Mouse (Mus musculus): ENCODE results near the gene Unc13a. TPM values are rescaled to one million over a fixed set of nuclear protein-coding genes. Genes with fewer than 3 reads are reported as not detected.

The Unc13a gene
- polyA plus RNA-seq, 1 experiment from 2014 or later: 20.6 TPM

DNA sequence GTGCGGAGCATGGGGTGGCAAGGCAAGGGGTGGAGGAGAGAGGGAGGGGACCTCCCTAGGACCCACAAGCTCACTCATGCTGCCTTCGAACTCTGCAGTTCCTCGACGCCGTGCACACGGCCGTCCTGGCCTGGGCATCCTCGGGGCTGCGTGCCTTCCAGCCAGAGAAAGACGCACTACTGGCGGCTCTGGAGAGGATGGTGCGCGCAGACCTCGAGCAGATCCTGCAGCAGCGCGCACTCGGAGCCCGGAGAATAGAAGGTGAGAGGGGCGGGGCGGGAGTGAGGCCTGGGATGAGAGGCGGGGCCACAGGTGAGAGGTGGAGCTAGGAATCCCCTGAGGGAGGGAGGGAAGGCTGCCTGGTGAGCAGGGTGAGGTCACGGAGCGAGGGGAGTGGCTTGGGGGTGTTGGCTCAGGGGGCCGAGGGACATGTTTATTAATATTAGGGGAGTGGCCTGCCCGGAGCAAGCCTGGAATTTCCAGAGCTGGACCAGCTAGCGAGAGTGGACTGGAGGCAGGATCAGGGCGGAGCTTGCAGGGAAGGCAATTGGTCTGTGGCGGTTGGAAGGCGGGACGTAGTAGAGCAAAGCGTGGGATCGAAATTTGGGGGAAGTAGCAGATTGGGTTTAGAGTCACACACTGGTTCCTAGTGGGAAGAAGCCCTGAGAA, 68.8 kb downstream of the Unc13a start:
- Histone ChIP-seq H3K27ac (ENCODE audit: low read depth, low read length) (peak overlapping the region; percentile 28; the same call in 1 of the 2 replicates), H3K9me3 (ENCODE audit: control insufficient read depth, low read length) (no peaks in the 10 kb centered on the region), H3K4me2 (ENCODE audit: low read depth, low read length) (peak overlapping the region; percentile 45), H3K36me3 (ENCODE audit: control insufficient read depth, insufficient read depth, low read length) (no peaks in the 10 kb centered on the region), H3K9ac (replicated peaks; ENCODE audit: low read depth, low read length) (peak overlapping the region; percentile 42), H3K4me3 (ENCODE audit: low read depth, low read length) (peak overlapping the region; percentile 29), H3K4me1 (ENCODE audit: control insufficient read depth, insufficient read depth, low read length) (peaks cover 7% of the 10 kb centered on the region; the same call in 1 of the 2 replicates), H3K27me3 (ENCODE audit: control insufficient read depth, insufficient read depth, low read length) (peaks cover 18% of the 10 kb centered on the region; the same call in 1 of the 2 replicates)
- peak; percentile 63 for ATAC-seq (ENCODE audit: low read depth)
- 2% methylated on average over 32 of the region's 32 CpGs for WGBS

DNA sequence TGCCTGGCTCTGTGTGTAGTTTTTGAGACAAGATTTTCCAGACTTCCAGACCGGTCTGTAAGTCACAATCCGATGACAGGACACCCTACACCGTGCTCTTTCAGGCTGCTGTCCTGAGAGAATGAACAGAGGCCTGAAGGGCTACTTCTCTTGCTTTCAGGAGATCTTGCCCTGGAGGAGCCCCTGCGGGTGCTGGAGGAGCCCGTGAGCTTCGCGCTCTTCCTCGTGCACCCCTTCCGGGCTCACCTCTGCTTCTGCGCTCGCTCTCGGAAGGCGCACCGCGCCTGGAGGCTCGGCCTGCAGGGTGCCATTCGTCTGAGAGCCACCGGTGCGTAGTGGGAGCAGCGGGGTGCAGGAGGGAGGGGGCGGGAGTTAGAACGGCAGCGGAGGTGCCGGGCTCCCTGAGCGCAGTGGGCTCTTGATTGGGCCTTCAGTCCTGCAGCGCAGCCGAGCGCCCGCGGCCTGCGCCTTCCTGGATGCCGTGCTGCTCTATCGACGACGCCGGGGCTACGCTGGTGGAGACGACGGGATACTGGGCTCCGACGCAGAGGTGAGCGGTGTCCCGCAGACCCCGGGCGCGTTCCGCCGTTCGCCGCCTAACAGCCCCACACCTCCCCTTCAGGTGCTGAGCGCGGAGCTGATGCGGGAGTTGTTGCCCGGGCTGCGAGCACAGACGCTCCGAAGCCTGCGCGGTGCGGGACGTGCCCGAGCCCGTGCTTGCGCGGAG, 69.5 kb downstream of the Unc13a start:
- Histone ChIP-seq H3K4me2 (ENCODE audit: low read depth, low read length) (peak overlapping the region; percentile 45), H3K36me3 (ENCODE audit: control insufficient read depth, insufficient read depth, low read length) (no peaks in the 10 kb centered on the region), H3K4me1 (ENCODE audit: control insufficient read depth, insufficient read depth, low read length) (peaks cover 7% of the 10 kb centered on the region; the same call in 1 of the 2 replicates), H3K4me3 (ENCODE audit: low read depth, low read length) (peak overlapping the region; percentile 29), H3K9ac (replicated peaks; ENCODE audit: low read depth, low read length) (peak overlapping the region; percentile 42), H3K27ac (ENCODE audit: low read depth, low read length) (peak overlapping the region; percentile 28; the same call in 1 of the 2 replicates), H3K9me3 (ENCODE audit: control insufficient read depth, low read length) (no peaks in the 10 kb centered on the region), H3K27me3 (ENCODE audit: control insufficient read depth, insufficient read depth, low read length) (peaks cover 18% of the 10 kb centered on the region; the same call in 1 of the 2 replicates)
- WGBS: 2% methylated on average over 64 of the region's 65 CpGs
- peak; percentile 41 for ATAC-seq (ENCODE audit: low read depth)

DNA sequence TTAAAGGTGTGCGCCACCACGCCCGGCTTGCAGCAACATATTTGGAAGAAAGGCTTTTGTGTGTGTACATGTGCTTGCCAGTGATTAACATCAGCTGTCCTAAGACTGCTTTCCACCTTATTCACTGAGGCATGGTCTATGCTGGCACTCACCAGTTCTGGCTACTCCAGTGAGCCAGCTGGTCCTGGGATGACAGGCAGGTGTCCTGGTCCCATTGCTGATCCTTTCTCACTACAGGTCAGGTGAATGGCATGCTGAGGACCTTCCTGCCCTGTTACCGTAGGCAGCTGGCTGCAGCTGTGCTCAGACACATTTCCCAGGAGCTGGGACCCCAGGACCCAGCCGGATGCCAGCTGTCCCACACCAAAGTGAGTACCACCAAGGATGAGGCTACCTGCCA, 72.7 kb downstream of the Unc13a start:
- Histone ChIP-seq H3K4me2 (ENCODE audit: low read depth, low read length) (no peak overlapping the region), H3K4me1 (ENCODE audit: control insufficient read depth, insufficient read depth, low read length) (peaks cover 11% of the 10 kb centered on the region; the same call in 1 of the 2 replicates), H3K27ac (ENCODE audit: low read depth, low read length) (no peak overlapping the region), H3K36me3 (ENCODE audit: control insufficient read depth, insufficient read depth, low read length) (no peaks in the 10 kb centered on the region), H3K9me3 (ENCODE audit: control insufficient read depth, low read length) (no peaks in the 10 kb centered on the region), H3K4me3 (ENCODE audit: low read depth, low read length) (no peak overlapping the region), H3K9ac (replicated peaks; ENCODE audit: low read depth, low read length) (no peak overlapping the region), H3K27me3 (ENCODE audit: control insufficient read depth, insufficient read depth, low read length) (peaks cover 16% of the 10 kb centered on the region; the same call in 1 of the 2 replicates)
- 95% methylated on average over 5 of the region's 5 CpGs for WGBS
- no peak for ATAC-seq (ENCODE audit: low read depth)

DNA sequence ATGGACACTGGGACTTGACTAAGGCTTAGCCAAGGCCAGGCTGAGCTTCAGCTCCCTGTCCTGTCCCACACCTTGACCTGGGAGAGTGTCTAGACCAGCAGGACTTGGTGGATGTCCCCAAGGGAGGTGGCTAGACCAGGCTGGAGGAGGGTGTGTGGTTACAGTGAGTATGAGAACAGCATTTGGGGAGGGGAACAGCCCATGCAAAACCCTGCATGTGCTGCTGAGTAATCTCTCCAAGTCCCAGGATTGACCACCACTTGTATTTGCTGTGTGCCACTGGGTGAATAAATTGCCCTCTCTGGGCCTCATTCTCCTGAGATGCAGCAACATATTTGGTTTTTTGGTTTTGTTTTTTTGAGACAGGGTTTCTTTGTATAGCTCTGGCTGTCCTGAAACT, 73.2 kb downstream of the Unc13a start:
- Histone ChIP-seq H3K9ac (replicated peaks; ENCODE audit: low read depth, low read length) (no peak overlapping the region), H3K4me1 (ENCODE audit: control insufficient read depth, insufficient read depth, low read length) (peaks cover 11% of the 10 kb centered on the region; the same call in 1 of the 2 replicates)
- no peak for ATAC-seq (ENCODE audit: low read depth)

DNA sequence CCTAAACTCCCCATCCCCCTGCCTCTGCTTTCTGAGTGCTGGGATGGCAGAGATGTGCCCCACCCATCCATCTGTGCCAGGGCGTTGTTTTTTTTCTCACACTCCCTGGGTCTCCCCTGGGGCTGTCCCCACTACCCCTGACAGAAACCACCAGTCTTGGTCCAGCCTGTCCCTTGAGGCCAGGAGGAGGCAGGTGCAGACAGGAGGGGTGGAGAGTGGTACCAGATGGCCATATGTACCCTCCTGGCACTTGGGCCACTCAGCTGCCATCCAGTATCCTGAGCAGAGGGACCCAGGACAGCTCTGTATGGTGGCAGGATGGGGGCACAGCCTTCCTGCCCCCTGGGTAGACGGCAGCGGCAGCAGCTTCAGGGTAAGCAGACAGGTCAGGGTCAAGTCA, 74.1 kb downstream of the Unc13a start, which contains the start of gene Fam129c:
Fam129c (plus strand) TSS at position 198 of the 400 bp plus-strand sequence.
- no peak within 1 kb of the TSS for H3K27ac ChIP-seq (ENCODE audit: low read depth, low read length)
- no peak within 1 kb of the TSS for H3K9ac ChIP-seq (replicated peaks; ENCODE audit: low read depth, low read length)
- H3K4me1 ChIP-seq (ENCODE audit: control insufficient read depth, insufficient read depth, low read length): peaks cover 15% of the 10 kb centered on the region
- no peak within 1 kb of the TSS for H3K4me3 ChIP-seq (ENCODE audit: low read depth, low read length)
- no peaks in the 10 kb centered on the region for H3K9me3 ChIP-seq (ENCODE audit: control insufficient read depth, low read length)
- H3K36me3 ChIP-seq (ENCODE audit: control insufficient read depth, insufficient read depth, low read length): no peaks in the 10 kb centered on the region
- H3K27me3 ChIP-seq (ENCODE audit: control insufficient read depth, insufficient read depth, low read length): 0 out of 2 replicates have a peak, but pooled peaks cover 9% of the 10 kb centered on the region
- 71% methylated on average over 3 of the region's 3 CpGs for WGBS
- H3K4me2 ChIP-seq (ENCODE audit: low read depth, low read length): no peak within 1 kb of the TSS
- ATAC-seq (ENCODE audit: low read depth): no peak

More for the DNA sequence above, 73.2 kb downstream of the Unc13a start:
- Histone ChIP-seq H3K9me3 (ENCODE audit: control insufficient read depth, low read length) (no peaks in the 10 kb centered on the region), H3K27ac (ENCODE audit: low read depth, low read length) (no peak overlapping the region), H3K27me3 (ENCODE audit: control insufficient read depth, insufficient read depth, low read length) (0 out of 2 replicates have a peak, but pooled peaks cover 11% of the 10 kb centered on the region), H3K36me3 (ENCODE audit: control insufficient read depth, insufficient read depth, low read length) (no peaks in the 10 kb centered on the region), H3K4me2 (ENCODE audit: low read depth, low read length) (no peak overlapping the region), H3K4me3 (ENCODE audit: low read depth, low read length) (no peak overlapping the region)

DNA sequence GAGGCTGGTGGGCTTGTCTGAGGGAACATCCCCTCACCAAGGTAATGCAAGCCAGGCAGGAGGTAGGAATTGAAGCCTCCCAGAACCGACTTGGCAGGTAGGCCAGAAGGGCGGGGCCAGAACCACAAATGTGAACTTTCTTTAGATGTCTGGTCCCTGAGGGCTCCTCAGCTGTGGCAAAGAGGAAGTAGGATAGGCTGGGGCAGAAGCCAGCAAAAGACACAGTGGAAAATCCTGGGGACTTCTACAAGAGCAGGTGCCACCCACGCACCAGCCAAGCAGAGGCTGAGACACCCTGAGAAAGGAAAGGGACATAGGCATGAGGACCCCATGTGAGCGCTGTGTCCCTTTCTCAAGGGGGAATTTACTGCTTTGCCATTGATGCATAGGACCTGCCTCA, 74.8 kb downstream of the Unc13a start:
- WGBS: 89% methylated on average over 4 of the region's 4 CpGs
- no peak for ATAC-seq (ENCODE audit: low read depth)
- Histone ChIP-seq H3K9me3 (ENCODE audit: control insufficient read depth, low read length) (no peaks in the 10 kb centered on the region), H3K9ac (replicated peaks; ENCODE audit: low read depth, low read length) (no peak overlapping the region), H3K27ac (ENCODE audit: low read depth, low read length) (no peak overlapping the region), H3K36me3 (ENCODE audit: control insufficient read depth, insufficient read depth, low read length) (no peaks in the 10 kb centered on the region), H3K4me1 (ENCODE audit: control insufficient read depth, insufficient read depth, low read length) (peaks cover 11% of the 10 kb centered on the region), H3K27me3 (ENCODE audit: control insufficient read depth, insufficient read depth, low read length) (0 out of 2 replicates have a peak, but pooled peaks cover 7% of the 10 kb centered on the region), H3K4me3 (ENCODE audit: low read depth, low read length) (no peak overlapping the region), H3K4me2 (ENCODE audit: low read depth, low read length) (no peak overlapping the region)

DNA sequence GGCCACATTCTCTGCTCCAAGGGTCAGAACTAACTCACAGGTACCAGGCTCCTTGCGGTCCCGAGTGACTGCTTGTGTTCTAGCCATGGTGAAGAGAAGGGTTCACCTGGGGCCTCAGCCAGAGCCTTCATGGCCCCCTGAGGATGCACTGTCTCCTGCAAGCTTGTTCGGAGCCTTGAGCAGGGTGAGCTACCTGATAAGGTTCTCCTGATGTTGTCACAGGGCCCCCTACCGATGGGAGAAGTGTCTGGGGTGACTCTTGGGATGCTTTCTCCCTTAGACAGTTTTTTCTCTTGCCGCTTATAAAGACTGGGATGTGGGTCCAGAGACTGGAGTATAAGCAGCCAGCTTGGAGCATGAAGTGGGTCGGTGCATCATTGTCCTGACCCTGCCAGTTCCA, 75.2 kb downstream of the Unc13a start:
- 0 out of 2 replicates have a peak, but pooled peaks cover 6% of the 10 kb centered on the region for H3K27me3 ChIP-seq (ENCODE audit: control insufficient read depth, insufficient read depth, low read length)
- no peak overlapping the region for H3K9ac ChIP-seq (replicated peaks; ENCODE audit: low read depth, low read length)
- WGBS: 55% methylated on average over 6 of the region's 6 CpGs
- no peak overlapping the region for H3K4me2 ChIP-seq (ENCODE audit: low read depth, low read length)
- no peak overlapping the region for H3K4me3 ChIP-seq (ENCODE audit: low read depth, low read length)
- no peak for ATAC-seq (ENCODE audit: low read depth)
- peaks cover 11% of the 10 kb centered on the region for H3K4me1 ChIP-seq (ENCODE audit: control insufficient read depth, insufficient read depth, low read length)
- H3K27ac ChIP-seq (ENCODE audit: low read depth, low read length): no peak overlapping the region
- H3K36me3 ChIP-seq (ENCODE audit: control insufficient read depth, insufficient read depth, low read length): no peaks in the 10 kb centered on the region
- no peaks in the 10 kb centered on the region for H3K9me3 ChIP-seq (ENCODE audit: control insufficient read depth, low read length)

DNA sequence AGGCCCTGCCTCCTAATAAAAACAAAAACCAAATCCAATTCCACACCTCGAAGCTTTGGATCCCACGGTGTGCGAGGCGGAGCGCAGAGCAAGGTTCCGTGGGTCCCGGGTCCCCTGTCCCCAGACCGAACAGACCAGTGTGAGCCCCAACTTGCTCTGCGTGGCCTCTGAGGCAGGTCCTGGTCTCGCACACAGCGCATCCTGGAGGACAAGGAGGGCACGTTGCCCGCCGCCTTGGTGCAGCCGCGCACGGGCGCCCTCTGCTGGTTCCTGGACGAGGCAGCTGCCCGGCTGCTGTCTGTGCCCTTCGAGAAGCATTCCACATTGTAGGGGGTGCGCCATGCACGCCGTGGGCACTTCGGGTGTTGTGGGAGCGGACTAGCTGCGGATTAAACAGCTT, 75.7 kb downstream of the Unc13a start:
- H3K4me2 ChIP-seq (ENCODE audit: low read depth, low read length): no peak overlapping the region
- no peak overlapping the region for H3K9ac ChIP-seq (replicated peaks; ENCODE audit: low read depth, low read length)
- H3K4me1 ChIP-seq (ENCODE audit: control insufficient read depth, insufficient read depth, low read length): peaks cover 16% of the 10 kb centered on the region
- no peak overlapping the region for H3K27ac ChIP-seq (ENCODE audit: low read depth, low read length)
- ATAC-seq (ENCODE audit: low read depth): peak; percentile 18; the same call in 1 of the 2 replicates
- H3K4me3 ChIP-seq (ENCODE audit: low read depth, low read length): no peak overlapping the region
- 0 out of 2 replicates have a peak, but pooled peaks cover 5% of the 10 kb centered on the region for H3K27me3 ChIP-seq (ENCODE audit: control insufficient read depth, insufficient read depth, low read length)
- WGBS: 7% methylated on average over 27 of the region's 27 CpGs
- H3K9me3 ChIP-seq (ENCODE audit: control insufficient read depth, low read length): no peaks in the 10 kb centered on the region
- no peaks in the 10 kb centered on the region for H3K36me3 ChIP-seq (ENCODE audit: control insufficient read depth, insufficient read depth, low read length)

DNA sequence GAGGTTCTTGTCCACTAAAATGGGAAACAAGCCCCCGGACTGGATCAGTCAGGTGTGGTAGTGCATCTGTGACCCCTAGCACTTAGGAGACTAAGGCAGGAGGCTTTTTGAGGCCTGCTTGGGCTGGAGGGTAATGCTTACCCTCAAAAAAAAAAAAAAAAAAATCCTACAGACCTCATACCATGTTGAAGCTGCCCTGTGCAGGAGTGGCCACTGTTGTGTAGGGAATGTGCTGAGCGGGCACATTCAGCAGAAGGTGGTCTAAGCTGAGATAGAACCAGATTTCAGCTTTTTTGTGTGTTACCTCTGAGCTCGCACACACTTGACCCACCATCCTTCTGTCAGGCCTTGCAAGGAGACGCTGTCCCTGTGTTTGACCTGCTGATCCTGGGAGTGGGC, 77.2 kb downstream of the Unc13a start:
- no peak for ATAC-seq (ENCODE audit: low read depth)
- WGBS: 98% methylated on average over 4 of the region's 4 CpGs
- no peak overlapping the region for H3K4me2 ChIP-seq (ENCODE audit: low read depth, low read length)
- no peak overlapping the region for H3K4me3 ChIP-seq (ENCODE audit: low read depth, low read length)
- no peak overlapping the region for H3K27ac ChIP-seq (ENCODE audit: low read depth, low read length)
- no peaks in the 10 kb centered on the region for H3K27me3 ChIP-seq (ENCODE audit: control insufficient read depth, insufficient read depth, low read length)
- H3K9ac ChIP-seq (replicated peaks; ENCODE audit: low read depth, low read length): no peak overlapping the region
- no peaks in the 10 kb centered on the region for H3K36me3 ChIP-seq (ENCODE audit: control insufficient read depth, insufficient read depth, low read length)
- H3K9me3 ChIP-seq (ENCODE audit: control insufficient read depth, low read length): no peaks in the 10 kb centered on the region
- H3K4me1 ChIP-seq (ENCODE audit: control insufficient read depth, insufficient read depth, low read length): peaks cover 19% of the 10 kb centered on the region
